Mouse (Mus musculus) CD4-positive, CD25-positive, alpha-beta regulatory T cell, adult 4 months (primary cell): ENCODE results near the gene Dpy30. TPM values are rescaled to one million over a fixed set of nuclear protein-coding genes. Genes with fewer than 3 reads are reported as not detected.
"Not testable (repeated sequence)": the region's sequence is repeated elsewhere in the genome, so short reads cannot be mapped to it uniquely, and the experiment has no call there.

Experiments
- ATAC-seq: one replicate; pipeline ENCODE4 v1.8.0; 2017
- polyA plus RNA-seq, 2 experiments: library from polyadenylated mRNA; unstranded; fragments of 100-300 nt; shearing (Covaris generic); gene quantifications; one replicate each; pipeline ENCODE4 v1.2.1; 2017

Gene Dpy30
- polyA plus RNA-seq, result 100 to 1,000 TPM; 134 to 146 TPM

GRCm38 (mm10) chr17:74323844-74324243 is at the start of gene Dpy30:
Gene Dpy30 (minus strand): TSS chr17:74323944.
- ATAC-seq, result no peak

DNA sequence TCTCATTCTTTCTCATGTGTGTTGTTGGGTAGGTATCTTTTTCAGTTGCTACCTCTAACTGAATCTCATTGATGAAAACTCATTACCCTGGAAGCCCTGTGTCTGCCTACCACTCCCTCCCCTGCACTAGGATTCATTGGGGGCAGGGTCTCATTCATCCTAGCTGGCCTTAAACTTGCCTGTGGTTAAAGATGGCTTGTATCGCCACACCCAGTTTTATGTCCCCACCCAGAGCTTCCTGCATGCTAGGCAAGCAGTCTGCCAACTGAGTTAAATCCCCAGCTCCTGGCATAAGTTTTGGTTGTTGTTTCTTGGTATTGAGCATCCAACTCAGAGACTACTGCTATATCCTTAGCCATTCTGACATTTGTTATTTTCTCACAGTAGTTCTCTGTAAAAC is 39.8 kb upstream of the Dpy30 start:
- ATAC-seq, result no peak

- no peak for ATAC-seq
Measured at GRCm38 (mm10) chr17:74341151-74341550, 17.4 kb upstream of the Dpy30 start.

GRCm38 (mm10) chr17:74338937-74339804 is 15.4 kb upstream of the Dpy30 start, which contains the start of gene Spast:
Gene Spast (plus strand): TSS chr17:74338987.
- peak; percentile 52 for ATAC-seq

GRCm38 (mm10) chr17:74338225-74338931 is 14.6 kb upstream of the Dpy30 start:
- peak; percentile 81 for ATAC-seq

DNA sequence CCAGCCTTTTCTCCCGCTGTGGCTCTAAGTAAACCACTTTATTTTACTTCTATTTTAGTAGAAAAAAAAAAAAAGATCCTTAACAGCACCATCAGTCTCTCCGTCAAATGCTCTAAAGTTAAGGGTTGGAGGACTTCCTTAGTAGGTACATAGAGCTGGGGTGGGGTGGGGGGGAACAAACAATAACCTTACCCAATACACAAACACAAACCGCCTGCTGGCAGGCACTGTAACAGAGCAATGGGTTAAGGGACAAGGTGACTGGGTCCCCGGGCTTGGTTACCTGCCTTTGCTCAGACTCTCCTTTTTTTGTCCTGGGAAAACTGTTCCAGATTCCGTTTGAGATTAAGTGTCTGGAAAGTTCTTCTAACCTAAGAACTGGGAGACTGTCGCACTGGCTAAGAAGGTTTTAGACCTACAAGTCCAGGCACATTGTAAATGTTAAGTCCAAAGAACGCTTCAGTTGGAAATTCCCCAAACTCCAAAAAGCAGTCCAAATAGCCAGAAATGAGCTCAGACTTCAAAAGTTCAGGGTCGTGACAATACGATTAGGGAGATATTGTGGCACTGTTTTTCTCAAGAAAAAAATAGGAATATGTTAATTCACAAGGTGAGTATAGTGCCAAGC is 7.4 kb upstream of the Dpy30 start:
- ATAC-seq, result no peak

DNA sequence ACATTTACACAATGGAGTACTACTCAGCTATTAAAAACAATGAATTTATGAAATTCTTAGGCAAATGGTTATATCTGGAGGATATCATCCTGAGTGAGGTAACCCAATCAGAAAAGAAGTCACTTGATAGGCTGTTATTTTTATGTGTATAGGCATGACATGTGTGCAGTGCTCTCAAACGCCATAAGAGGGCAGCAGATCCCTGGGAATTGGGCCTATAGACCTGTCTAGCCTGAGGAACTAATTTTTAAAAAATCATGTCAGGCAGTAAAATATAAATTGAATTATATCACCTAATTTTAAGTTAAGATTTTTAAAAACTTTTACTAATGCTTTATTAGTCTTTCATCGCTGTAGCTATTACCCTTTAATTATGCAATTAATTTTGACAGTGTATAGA is 4.4 kb upstream of the Dpy30 start:
- ATAC-seq, result peak; percentile 75

DNA sequence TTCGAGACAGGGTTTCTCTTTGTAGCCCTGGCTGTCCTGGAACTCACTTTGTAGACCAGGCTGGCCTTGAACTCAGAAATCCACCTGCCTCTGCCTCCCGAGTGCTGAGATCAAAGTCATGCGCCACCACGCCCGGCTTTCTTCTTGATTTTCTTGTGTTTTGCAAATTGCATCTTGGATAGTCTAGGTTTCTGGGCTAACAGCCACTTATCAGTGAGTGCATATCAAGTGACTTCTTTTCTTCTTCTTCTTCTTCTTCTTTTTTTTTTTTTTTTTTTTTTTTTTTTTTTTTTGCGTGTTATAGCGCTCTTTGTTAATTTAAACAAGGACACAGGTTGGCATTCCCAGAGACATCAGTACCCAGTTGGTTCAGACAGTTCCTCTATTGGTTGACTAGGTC is 3.5 kb upstream of the Dpy30 start:
- ATAC-seq, result not testable (repeated sequence)

- ATAC-seq, result no peak
Measured at GRCm38 (mm10) chr17:74322400-74323054, 1.2 kb downstream of the Dpy30 start.

- ATAC-seq, result no peak
Measured at GRCm38 (mm10) chr17:74318721-74319120, 5.0 kb downstream of the Dpy30 start.

DNA sequence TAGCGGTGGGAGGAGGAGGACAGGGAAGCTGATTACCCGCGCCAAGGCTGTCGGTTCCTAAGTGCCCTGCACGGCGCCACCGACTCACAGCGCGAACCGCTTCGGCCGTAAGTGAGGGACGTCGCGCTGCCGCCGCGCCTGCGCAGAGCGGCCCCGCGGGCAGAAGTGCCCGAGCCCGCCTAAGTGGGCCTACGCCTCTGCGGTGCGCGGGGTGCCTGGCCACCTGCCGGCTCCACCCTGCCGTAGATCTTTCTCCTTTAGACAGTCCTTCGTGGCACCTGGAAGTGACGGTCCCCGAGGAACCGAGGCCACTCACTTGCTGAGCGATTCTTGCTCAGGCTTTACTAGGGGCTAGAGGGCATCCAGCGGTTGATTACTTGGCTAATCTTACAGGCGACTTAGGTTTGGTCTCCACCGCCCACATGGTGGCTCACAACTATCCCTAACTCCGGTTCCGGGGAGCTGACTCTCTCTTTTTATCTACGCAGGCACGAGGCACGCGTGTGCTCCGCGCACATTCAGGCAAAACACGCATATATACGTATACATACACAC is 7.4 kb downstream of the Dpy30 start:
- peak; percentile 85 for ATAC-seq

GRCm38 (mm10) chr17:74315445-74316308 is 8.1 kb downstream of the Dpy30 start:
- peak; percentile 69 for ATAC-seq

DNA sequence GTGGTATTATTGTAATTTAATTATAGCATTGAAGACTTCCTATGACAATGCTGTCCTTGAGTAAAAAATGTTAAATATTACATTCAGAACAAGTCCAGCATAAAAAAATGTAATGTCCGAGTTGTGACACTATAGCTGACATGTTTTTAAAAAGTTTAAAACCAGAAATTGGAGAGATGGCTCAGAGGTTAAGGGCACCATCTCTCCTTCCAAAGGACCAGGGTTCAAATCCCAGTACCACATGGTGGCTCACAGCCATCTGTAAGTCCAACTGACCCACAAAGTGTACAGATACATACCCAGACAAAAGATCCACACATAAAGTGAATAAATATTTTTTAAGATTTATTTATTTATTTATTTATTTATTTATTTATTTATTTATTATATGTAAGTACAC is 17.7 kb downstream of the Dpy30 start:
- no peak for ATAC-seq

DNA sequence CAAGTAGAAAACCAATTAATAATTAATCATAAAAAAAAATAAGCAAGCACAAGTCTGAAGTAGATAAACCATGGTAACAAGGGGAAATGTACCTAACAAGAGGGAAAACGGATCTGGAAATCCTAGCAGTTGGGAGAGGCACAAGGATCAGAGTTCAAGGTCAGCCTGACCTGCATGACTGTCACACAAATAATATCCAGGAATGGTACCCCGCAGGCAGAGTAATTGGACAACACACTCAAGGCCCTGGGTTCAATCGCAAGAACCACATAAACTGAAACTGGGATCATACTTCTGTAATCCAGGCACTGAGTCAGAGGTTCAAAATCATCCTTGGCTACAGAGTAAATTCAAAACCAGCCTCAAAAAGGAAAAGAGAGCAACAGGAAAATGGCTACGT is 18.1 kb downstream of the Dpy30 start:
- no peak for ATAC-seq

- ATAC-seq, result no peak
Measured at GRCm38 (mm10) chr17:74304060-74304459, 19.7 kb downstream of the Dpy30 start.

- no peak for ATAC-seq
Measured at GRCm38 (mm10) chr17:74300089-74300488, 23.7 kb downstream of the Dpy30 start.

- ATAC-seq, result not testable (repeated sequence)
Measured at GRCm38 (mm10) chr17:74296991-74297390, 26.8 kb downstream of the Dpy30 start.

DNA sequence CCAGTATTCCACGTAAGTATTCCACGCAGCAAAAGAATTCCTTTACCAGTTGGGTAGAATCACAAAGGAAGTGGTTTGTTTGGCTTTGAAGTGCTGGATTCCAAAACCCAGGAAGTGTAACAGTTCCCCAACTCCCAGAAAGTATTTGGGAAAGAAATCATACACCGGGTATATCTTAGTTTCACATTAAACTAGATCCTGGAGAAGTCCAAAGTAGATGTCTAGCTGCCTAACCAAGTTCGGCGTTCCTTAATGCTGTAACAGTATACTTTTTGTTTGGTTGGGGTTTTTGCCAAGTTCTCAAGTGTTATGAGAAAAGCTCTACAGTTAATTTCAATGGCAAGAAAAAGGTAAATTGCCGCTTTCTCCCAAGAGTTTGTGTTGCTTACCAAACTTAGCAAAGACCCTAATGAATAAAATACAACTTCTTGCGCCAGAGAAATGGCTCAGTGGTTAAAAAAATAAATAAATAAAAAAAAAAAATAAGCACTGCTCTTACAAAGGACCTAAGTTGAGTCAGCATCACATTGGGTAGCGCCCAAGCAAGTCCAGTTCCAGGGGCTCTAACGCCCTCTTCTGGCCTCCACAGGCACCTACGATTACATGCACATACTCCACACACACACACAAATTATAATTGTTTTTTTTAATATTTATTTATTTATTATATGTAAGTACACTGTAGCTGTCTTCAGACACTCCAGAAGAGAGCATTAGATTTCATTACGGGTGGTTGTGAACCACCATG is 27.5 kb downstream of the Dpy30 start:
- no peak for ATAC-seq

- peak; percentile 63 for ATAC-seq
Measured at GRCm38 (mm10) chr17:74295026-74295970, 28.4 kb downstream of the Dpy30 start, which contains the start of gene Memo1. Gene Memo1 (minus strand): TSS chr17:74295521.
